Mouse (Mus musculus) thymus, adult 18-20 months (tissue): ENCODE measurements around the gene Gli2.

ENCODE experiments used
- DNase-seq, 2 experiments: peaks; one replicate each; pipeline ENCODE4 v3.0.0; 2022; ENCODE audit warnings: mixed read lengths in 2 of 2

Gli2 gene

DNA sequence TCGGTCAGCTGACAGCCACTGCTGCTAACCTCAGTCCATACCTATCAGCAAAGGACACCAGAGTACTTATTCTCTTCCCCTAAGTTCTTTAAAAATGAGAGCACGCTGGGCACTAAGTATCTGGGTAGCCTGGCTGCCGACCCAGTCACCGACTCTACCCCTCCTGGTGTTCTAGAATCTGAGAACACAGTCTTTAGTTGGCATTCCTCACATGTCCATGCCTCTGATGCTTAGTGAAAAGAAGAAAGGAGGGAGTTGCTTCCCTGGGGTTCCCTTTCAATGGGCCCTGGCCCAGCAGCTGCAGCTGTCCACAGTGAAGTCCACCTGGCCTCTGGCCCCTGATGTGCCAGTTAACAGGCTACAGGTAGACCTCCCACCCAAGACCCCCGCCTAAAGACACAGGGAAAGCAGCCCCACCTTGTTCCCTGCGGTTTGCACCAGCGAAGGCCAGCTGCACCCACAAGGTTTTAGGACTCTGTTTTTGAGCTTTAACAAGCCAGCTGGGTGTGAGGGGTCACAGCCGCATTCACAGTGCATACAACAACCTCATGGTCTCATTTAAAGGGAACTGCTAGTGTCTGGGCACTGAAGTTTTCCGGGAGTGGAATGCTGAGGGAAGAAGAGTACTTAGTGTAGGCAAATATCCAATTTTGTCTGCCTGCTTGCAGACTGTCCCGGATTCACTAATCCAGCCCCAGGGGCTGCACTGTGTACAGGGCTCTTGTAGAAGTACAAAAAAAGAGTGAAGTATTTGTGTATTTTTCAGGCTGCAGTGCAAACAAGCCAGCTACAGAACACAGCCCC lies 3.4 kb downstream of the Gli2 start:
- no peak for DNase-seq

DNA sequence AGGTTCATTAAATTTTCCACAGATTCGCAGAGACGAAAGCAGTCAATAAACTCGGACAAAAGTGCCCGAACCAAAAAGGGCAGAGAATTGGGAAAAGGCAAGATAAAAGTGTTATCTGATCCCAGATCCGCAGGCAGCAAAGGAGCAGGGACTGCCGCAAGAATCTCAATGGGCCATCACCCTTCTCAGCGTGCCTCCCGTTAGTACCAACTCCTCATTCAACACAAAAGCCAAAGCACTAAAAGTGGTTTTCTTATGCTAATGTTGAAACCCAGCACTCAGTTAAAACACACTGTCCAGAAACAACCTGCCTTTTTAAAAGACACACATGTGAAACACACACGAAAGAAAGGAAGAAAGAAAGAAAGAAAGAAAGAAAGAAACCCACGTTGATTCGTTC lies 4.4 kb downstream of the Gli2 start:
- no peak for DNase-seq

DNA sequence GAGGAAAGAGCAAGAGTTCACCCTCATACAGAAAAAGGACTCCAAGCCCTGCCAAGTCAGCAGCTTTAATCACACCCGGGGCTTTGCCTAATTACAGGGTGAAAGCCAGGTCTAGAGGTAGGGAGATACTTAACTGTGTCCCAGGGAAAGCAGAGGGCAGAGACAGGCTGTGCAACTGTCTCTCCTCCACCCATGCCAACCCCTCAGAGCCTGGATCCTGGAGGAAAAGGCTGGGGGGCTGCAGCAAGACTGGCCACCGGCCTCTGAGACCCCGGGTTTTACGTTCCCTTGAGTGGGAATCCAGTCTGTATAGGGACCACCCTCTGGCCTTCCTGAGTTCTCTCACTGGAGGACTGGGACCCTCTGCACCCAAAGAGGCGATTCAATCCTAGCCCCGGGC lies 4.9 kb downstream of the Gli2 start:
- no peak for DNase-seq

DNA sequence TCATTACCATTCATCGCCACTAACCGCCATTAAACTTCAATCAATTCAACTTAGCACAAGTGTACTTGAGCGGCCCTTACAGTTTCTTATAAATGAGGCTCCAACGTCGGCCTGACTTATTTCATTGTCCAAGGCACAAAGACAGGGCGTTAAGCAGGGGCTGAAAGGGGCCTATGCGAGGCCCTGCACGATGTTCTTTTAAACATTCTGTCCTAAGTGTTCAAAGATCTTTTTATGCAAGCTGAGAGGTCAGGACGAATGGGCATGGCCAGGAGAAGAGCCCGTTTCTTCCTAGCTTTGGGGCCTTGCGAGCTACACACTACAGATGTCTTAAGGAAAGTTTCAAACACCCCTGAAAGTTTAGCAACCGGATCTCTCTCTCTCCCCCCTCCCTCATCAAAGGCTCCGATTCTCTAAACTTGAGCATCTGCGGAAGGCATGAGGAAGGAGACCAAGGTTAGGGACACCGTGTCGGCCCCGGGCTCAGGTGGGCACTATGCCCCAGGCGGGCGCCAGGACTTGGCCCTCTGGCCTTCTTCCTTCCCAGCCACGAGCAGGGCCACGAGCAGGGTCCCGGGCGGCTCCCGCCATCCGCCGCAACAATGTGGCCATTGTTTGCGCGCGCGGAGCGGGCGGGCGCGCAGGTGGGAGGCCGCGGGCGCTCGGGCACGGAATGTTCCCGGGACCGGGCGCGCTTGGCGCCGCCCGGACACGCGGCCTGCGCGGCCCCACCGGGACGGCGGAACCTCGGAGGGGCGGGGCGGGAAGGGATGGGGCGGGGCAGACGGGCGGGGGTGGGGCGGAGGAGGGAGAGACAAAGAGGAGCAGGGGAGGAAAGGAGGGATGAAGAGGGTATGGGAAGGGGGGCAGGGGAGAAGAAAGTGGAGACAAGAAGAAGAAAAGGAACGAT lies 5.7 kb downstream of the Gli2 start:
- no peak for DNase-seq

DNA sequence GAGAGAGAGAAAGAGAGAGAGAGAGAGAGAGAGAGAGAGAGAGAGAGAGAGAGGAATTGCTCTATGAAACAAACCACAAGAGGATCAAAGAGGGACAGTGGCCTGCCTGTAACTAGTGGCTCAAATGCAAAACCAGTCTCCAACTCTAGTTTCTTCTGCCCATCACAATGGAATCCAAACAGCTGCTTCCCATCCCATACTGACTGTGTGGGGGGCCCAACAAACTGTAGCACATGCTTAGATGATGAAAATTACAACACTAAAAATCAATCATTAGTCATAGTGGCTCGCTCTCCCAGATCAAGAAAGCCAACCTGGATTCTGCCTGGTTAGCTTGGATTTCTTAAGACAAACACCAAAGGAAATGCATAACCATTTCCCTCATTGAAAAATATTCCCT lies 15.0 kb downstream of the Gli2 start:
- no peak for DNase-seq

DNA sequence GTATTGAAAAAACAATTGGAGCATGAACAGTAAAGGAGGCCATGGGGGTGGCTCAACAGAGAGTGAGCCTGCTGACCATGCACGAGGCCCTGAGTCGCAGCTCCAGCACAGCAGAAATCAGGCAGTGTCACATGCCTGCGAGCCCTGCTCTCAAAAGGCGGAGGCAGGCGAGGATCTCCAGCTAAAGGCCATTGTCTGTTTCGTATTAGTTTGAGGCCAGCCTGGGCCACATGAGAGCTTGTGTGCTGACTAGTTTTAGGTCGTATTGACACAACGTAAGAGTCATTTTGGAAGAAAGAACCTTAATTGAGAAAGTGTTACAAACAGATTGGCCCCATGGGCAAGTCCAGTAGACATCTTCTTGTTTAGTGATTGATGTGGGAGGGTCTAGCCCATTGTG lies 17.5 kb downstream of the Gli2 start:
- DNase-seq = no peak

DNA sequence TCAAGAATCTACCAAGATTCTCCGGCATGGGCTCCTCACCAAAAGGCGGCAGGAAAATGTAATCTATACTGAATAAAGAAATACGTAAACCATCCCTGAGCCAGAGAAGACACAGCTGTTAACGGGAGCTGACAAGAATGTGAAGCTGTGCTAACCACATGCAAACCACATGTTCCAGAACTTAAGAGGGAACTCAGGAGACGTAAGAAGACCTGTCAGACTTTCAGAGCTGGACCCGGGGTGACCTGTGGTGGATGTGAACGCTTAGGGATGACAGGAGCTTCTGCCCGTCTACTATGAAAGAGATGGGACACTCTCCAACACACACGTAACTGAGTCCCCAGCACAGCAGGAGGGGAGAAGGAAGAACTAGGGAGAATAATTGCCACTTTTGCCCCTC lies 18.1 kb downstream of the Gli2 start:
- no peak for DNase-seq

DNA sequence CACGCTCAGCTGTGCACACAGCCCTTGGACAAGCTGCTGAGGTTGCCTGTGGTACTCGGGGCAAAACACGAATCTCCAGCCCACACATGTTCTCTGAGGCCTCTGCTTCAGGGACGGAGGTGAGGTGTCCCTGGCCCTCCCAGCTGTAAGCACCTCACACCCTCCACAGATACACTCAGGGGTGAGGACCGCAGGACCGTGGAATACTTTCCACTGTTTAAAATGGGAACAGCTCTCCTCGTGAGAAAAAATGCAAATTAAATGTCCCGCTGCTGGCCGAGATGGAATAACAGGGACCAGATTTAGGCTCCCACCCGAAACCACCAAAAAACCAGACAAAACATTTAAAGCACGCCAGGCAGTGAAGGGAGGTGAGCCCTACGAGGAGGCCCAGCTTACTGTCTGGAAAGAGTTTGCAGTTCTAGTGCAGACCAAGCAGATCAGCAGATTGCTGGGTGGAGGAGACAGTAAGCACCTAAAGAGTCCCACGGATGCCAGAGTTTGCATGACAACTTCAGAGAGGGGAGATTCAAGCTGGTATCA lies 19.2 kb downstream of the Gli2 start:
- DNase-seq = no peak

DNA sequence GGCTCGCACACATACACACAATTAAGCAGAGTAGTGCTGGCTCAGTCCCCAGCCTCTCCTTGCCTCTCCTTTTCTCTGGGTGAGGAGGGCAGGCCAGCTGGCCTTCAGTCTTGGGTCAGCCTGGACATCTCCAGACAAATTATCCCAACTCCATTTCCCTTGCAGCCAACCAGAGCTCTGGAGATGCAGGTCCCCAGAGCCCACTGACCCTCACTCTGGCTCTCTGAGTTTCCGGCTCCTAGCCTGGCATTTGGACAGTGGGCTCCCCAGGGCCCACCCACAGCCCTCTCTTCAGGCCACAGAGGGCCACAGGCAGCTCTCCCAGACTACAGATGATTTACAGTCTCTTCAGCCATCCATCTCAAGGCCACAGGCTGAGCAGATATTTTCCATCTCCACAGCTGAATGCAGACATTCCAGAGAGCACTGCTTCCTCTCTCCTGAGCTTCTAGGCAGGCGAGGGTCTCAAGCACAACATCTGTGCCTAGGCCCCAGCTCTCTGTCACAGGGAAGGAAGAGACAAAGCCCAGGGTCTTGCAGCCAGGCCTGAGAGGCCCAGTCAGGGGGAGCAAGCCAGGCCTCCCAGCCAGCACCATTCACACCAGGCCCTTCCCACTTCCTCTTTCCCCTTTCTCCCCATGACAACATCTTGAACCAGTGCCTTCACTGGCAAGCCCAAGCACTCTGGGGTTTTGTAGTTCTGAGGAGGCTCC lies 19.8 kb downstream of the Gli2 start:
- DNase-seq = peak in 1 of 2 experiments; percentile 6

DNA sequence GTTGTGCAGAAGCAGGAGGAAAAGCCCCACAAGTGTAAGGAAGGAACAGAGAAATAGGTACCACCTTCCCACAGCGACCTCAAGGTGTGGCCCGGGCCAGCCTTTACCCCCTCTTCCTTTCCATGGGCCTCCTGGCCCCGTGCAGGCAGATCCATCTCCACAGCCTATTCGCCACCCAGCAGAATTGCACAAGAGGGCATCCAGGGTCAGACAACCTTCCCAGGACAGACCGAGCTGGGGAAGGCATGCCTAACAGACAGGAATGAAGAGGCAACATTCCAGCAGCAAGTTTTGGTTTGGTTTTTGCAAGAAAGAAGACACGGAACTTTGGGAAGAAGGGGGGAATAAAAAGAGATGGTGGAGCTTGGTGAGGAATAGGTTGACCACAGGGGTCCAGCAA lies 22.2 kb downstream of the Gli2 start:
- no peak for DNase-seq

DNA sequence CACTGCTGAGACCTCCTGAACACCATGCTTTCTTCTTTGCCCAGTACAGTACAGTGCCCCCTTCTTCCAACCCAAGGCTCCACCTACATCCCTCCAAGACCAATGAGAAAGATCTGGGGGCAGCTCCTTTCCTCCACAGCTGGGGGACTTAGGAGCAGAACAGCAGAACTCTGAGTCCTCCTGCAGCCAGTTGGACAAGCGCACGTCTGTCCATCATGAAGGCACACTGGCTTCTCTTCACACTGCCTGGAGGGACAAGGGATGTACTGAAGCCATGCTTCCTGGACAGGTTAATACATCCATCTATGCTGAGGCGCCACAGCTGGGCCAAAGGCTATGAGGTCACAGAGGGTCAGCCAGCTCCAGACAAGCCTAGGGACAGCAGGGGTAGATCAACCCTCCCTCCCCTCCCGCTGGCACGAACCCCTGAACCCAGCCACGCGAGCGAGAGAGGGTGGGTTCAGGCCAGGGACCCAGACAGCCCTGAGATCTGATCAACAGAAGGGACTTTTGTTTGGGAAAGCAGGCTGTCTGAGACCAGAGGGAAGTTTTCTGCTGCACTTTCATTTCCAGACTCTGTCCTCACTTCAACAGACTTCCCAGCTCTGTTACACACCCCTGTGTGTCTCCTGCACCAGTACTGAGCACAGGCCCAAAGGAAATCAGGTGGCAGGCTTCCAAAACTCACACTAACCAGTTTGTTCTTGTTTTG lies 27.6 kb downstream of the Gli2 start:
- no peak for DNase-seq

DNA sequence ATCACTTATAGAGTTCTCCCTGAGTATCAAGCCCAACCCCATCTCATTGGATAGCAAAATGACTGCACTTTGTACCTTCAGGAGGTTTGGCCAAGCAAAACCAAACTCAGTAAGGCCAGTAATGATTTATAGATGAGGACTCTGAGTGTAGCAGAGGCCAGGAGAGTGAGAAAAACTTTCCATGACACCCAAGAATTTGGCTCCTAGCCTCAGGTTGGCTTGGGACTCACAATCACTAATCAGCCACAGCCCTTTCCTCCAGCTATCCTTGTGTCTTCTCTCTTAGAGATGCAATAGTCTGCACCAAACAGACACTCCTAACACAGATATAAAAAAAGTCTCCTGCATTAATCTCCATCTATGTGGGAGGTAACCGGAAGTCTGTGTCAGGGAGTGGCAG lies 31.1 kb downstream of the Gli2 start:
- no peak for DNase-seq

DNA sequence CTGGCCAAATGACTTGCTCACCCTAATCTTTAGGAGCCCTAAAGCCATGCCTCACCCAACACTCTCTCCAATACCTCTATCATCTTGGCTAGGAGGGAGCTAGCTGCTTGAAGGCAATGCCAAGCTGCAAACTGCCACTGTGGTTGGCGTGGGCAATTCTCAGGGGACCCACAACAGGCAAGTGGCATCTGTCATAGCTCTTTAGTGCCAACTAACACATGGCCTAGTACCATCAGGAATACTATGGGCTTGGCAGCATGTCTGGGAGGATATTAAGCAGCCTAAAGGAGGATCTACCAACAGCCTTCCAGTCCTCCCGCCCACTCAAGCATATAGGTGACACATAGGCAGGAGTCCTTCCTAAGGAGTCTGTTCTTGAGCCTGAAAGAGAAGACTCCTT lies 33.3 kb downstream of the Gli2 start:
- DNase-seq = no peak

DNA sequence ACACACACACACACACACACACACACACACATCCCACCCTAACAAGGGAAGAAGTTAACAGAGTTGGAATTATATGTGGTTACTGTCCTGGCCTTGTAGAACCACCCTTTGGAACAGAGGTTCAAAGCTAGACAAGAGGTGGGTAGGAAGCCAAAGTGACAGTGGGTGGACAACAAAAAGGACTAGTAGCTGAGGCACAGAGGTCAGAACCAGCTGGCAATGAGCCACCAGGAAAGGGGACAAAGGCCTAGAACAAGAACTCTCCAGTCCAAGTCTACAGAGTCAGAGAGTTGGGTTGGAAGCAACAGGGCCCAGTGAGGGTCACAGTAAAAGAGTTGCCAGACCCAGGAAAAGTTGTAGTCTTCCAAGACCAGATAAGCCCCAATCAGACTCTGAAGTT lies 34.4 kb downstream of the Gli2 start:
- DNase-seq = no peak

DNA sequence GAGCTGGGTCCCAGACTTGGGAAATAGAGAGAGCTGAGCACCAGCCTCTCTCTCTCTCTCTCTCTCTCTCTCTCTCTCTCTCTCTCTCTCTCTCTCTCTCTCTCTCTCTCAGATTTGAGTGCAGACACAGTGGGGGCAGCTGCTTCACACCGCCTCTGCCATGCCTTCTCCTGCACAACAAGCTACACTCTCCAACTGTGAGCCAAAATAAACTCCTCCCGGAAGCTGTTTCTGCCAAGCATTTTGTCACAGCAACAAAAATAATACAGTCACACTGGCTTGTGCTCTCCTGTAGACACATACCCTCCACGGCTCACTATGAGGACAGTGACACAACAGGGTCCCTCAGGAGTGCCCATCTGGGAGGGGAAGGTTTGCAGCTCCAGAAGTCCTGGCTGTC lies 36.6 kb downstream of the Gli2 start:
- no peak for DNase-seq

DNA sequence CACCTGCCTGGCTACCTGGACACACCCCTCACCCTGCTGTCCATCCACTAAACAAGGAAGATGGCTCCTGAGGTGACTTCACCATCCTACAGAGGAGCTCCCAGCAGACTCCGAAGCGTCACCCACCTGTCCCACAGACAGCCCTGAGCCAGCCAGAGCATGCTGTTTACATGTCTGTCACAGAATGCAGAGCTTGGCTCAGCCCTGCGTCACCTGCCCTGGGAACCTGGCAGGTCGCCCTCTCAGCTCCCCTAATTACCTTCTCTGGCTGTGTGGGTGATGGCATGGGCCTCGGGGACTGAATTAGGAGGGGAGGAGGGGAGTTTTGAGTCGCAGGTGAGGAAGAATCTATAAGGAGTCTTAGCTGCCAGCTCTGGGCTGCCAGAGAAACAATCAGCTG lies 38.3 kb downstream of the Gli2 start:
- DNase-seq = no peak

DNA sequence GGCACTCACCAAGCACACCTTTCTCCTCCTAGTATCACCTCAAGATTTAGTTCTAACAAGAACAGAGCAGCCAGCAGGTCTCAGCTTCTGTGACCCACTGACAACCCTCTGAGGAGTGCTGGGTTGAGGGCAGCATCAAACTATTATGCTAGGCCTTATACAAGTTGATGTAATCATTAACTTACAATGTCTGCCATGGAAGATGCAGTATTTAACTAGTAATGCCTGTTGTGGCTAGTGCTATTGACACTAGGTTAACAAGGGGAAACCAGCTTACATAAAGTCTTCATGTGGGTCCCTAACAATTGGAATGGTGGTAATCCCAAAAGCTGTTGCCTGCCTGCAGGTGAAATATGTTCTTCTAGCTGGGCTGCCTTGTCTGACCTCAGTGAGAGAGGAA lies 44.5 kb downstream of the Gli2 start:
- DNase-seq = no peak

DNA sequence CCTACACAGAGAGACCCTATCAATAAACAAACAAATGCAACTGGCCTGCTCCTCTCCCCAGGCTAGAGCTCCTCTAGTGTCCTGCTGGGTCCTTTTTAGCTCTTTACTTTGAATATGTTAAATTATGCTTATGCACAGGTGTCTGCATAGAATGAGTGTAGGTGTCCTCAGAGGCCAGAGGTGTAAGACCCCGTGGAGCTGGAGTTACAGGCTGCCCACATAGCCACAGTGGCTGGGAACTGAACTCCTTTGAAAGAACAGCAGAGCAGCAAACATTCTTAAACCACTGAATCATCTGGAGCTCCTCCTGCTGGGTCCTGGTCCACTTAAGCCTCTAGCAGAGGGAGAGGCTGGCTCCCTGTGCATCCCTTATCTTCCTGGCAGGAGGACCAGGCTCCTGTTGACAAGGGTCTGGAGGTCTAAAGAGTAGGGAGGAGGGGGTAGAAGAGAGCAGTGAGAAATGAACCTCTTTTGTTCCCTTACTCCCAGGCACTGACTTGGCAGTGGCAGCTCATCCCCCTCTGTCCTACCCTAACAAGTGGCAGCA lies 49.5 kb downstream of the Gli2 start:
- no peak for DNase-seq

DNA sequence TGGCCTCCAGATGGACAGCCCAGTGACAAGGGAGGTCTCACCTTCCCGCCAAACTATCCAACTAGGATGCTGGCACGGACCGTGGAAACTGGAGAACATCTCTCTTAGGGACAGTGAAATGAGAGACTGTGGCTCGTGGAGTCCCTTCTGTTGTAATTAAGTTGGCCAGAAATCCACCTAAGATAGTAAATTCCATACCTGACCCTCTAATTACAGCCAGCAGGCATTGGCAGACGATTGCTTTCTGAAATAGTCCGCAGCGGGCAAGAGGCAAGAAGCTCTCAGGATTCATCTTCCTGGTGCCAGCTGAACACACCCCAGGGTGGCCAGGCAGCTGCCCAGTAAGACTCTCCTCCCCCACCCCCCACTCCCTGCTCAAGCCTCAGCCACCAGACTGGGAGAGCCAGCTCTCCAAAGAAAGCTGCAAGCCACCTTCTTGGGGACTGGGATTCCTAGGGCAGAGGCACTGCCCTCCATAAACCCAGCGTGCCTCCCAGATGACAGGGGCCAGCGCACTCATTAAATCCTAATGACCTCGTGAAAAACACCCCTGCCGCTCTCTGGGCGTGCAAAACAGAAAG lies 51.9 kb downstream of the Gli2 start:
- DNase-seq = no peak

DNA sequence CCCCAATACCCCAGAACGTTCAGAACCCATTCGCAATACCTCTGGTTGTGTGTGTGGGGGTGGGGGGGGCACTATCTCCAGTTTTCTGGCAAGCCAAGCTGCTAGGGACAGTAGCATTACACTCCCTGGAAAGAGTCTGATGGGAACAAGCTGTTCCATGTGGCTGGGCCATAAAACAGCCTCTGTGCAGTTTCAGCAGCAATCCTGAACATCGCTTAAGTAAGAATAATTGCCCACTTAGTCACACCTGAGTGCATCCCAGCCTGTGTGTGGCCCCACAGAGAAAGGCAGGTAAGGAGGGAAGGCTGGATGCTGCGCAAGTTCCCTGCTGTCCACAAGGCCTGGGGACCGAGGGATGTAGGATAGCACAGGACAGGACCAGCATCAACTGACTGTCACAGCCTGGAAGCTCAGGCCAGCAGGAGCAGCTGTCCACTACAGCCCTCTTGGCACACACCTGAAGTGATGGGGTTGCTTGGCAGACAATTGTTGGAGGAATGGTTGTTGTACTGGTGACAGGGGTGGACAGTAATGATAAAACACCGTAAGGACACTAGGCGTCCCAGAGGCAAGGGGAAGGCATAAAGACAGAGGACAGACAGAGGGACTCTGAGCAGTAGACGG lies 58.8 kb downstream of the Gli2 start:
- no peak for DNase-seq

DNA sequence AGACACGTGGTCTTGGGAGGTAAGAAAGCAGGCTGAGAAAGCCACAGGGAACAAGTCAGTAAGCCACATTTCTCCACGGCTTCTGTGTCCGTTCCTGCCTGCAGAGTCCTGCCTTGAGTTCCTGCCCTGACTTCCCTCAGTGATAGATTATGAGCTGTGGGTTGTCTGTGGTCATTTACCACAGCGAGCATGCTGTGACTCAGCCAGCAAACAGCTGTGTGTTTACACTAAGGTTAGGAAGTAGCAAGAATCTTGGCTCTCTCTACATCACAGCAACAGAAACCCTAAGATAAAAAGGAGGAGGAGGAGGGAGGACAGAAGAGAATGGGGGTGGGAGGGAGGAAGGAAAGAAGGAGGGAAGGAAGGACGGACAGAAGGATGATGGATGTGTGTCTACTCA lies 59.6 kb downstream of the Gli2 start:
- no peak for DNase-seq
